Mouse (Mus musculus) thymus, postnatal 25 days (tissue): ENCODE measurements around the gene Safb.

Experiments
- DNase-seq: peaks from one replicate; pipeline ENCODE4 v3.0.0; 2022

The Safb gene

DNA sequence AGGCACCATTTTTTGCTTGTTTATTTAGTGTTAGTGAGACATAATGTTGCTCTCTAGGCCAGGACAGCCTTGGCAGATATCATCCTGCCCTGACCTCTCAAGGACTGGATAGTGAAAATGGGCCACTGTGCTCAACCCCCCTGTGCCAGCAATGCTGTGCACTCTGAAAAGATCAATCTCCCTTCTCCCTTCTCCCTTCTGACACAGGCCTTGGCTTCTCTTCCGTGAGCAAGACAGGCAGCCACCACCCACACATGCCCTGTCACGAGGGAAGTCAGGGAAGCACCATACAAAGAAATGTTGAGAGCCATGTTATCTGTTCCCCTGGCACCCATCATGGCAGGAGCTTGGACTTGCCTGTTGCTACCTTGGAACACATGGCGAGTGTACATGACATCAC, 70.7 kb downstream of the Safb start:
- no peak for DNase-seq
